Mouse (Mus musculus) midbrain, embryonic 10.5 days (tissue): ENCODE measurements around the gene B3gnt8. TPM values are rescaled to one million over a fixed set of nuclear protein-coding genes. Genes with fewer than 3 reads are reported as not detected.
A peak's percentile ranks its signal among the peaks of the same experiment; 100 is the strongest.

ENCODE experiments used
- DNase-seq: peaks from one replicate; pipeline ENCODE4 v3.0.0-alpha.2; 2017; ENCODE audit warnings: low spot score
- H3K27ac ChIP-seq: fragments of 300-500 bp; sonication (generic); replicated peaks from 2 replicates; pipeline ENCODE4 v1.5.1; 2016; ENCODE audit warnings: mild to moderate bottlenecking
- H3K27me3 ChIP-seq: fragments of 300-500 bp; sonication (generic); 2 replicates; pipeline ENCODE4 v1.6.1; 2016; ENCODE audit warnings: low read depth, mild to moderate bottlenecking; ENCODE audit not compliant: poor library complexity, severe bottlenecking
- H3K36me3 ChIP-seq: fragments of 300-500 bp; sonication (generic); 2 replicates; pipeline ENCODE4 v1.6.1; 2016; ENCODE audit warnings: mild to moderate bottlenecking, moderate library complexity
- H3K4me1 ChIP-seq: fragments of 300-500 bp; sonication (generic); 2 replicates; pipeline ENCODE4 v1.6.1; 2016
- H3K4me3 ChIP-seq: fragments of 300-500 bp; sonication (generic); 2 replicates; pipeline ENCODE4 v1.5.1; 2016; ENCODE audit warnings: mild to moderate bottlenecking, moderate library complexity
- H3K9me3 ChIP-seq: fragments of 300-500 bp; sonication (generic); replicated peaks from 2 replicates; pipeline ENCODE4 v1.6.1; 2016; ENCODE audit warnings: mild to moderate bottlenecking
- WGBS: fragments of 180-500 bp; shearing (Covaris S2); methylation state at CpG from one replicate; pipeline ENCODE4 v1.1.7; 2016; 5-methylcytosine and 5-hydroxymethylcytosine counted together
- polyA plus RNA-seq: library from polyadenylated mRNA; unstranded; fragments of >200 nt; fragmentation: Nextera tagmentation; extraction: Ambion mirVana; gene quantifications from 2 replicates; pipeline ENCODE4 v1.2.1, GENCODE M21; 2016

Gene B3gnt8
- polyA plus RNA-seq, 1 experiment from 2014 or later = 0.43 TPM

DNA sequence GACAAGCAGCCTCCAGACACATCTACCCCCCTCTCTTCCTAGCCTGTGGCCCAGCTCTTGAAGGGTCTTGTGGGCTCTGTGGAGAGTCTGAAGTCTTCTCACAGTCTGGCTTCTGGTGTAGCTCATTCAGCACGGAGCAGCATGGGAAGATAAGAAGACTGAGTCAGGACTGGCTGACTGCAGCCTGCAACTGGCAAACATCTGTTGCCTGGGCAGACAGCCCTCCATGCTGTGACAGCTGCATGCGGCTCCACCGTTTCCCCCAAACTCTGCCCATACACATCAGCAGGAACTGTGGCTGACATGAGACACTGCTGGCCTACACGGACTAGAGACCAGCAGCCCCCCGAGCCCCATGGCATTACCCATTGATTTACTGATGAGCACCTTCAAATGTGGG lies 1.6 kb upstream of the B3gnt8 start:
- 85% methylated on average over 5 of the region's 5 CpGs for WGBS
- Histone ChIP-seq H3K27ac (no peak overlapping the region), H3K27me3 (peaks cover 28% of the 10 kb centered on the region), H3K4me1 (peaks cover 20% of the 10 kb centered on the region), H3K36me3 (peaks cover 31% of the 10 kb centered on the region), H3K4me3 (no peak overlapping the region), H3K9me3 (no peaks in the 10 kb centered on the region)
- no peak for DNase-seq

DNA sequence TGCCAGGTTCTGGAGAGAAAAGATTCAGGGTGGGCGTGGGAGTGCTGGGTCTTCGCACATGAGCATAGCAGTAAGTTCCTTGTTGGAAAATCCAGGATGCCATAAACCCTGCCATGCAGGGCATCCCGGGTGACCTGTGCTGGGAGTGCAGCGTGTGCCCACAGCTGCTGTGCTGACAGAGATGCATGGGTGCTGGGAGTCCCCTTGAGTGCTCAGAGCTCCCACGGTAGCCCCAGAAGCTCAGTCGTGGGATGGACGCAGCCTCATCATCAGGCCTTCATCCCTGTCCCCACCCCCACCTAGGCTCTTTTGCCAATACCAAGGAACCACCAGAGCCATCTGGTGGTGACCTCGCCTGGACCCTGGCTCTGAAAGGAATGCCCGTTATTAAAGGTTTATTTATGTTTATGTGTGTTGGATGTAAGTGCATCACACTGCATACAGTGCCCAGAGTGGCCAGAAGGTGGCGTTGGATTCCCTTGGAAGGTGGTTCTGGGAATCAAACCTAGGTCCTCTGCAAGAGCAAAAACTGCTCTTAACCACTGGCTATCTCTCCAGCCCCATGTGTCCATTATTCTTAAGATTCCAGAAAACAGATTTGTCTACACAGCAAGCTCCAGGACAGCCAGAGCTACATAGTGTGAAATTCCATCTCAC lies 732 bp upstream of the B3gnt8 start:
- WGBS = 78% methylated on average over 10 of the region's 10 CpGs
- no peak overlapping the region for H3K27ac ChIP-seq
- peaks cover 16% of the 10 kb centered on the region for H3K4me1 ChIP-seq
- DNase-seq = no peak
- no peak overlapping the region for H3K4me3 ChIP-seq
- no peaks in the 10 kb centered on the region for H3K9me3 ChIP-seq
- H3K27me3 ChIP-seq = peaks cover 28% of the 10 kb centered on the region
- H3K36me3 ChIP-seq = peaks cover 40% of the 10 kb centered on the region

DNA sequence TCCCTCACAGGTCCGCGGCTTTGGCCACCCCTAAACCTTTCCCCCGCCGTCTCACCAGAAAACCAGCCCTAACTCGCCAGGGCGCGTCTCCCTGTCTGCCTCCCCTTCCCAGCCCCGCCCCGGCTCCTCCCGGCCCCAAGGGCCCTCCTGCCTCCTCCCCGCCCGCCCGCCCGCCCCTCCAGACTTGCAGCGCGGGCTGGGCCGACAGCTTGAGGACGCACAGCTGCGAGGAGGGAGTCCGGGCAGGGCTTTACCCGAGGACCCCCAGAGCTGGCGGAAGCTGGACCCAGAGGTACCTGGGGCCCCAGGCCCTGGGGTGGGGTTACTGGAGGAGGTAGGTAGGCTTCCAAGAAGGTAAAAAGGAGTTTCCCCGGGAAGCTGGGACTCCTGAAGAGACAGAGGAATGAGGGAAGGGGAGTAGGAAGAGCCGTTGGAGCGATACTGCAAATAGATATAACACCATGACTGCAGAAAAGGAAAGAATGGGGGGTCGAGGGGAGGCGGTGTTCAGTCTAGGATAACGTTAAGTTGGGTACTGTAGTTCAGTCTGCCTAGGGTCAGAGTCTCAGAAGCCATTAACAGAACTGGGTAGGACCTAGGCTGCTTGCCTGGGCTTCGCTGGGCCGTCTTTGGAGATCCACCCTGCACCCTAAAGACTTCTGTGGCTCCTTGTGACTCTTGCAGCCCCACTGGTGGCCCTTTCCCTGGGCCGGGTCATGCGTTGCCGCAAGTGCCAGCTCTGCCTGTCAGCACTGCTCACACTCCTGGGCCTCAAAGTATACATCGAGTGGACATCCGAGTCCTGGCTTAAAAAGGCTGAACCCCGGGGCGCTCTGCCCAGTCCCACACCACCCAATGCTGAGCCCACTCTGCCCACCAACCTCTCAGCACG lies 1.2 kb downstream of the B3gnt8 start:
- H3K9me3 ChIP-seq = no peaks in the 10 kb centered on the region
- peaks cover 28% of the 10 kb centered on the region for H3K27me3 ChIP-seq
- H3K4me1 ChIP-seq = peaks cover 16% of the 10 kb centered on the region
- H3K27ac ChIP-seq = peak overlapping the region; percentile 39; the same call in 1 of the 2 replicates
- peak; percentile 59 for DNase-seq
- 21% methylated on average over 34 of the region's 38 CpGs for WGBS
- peaks cover 48% of the 10 kb centered on the region for H3K36me3 ChIP-seq
- H3K4me3 ChIP-seq = peak overlapping the region; percentile 49

DNA sequence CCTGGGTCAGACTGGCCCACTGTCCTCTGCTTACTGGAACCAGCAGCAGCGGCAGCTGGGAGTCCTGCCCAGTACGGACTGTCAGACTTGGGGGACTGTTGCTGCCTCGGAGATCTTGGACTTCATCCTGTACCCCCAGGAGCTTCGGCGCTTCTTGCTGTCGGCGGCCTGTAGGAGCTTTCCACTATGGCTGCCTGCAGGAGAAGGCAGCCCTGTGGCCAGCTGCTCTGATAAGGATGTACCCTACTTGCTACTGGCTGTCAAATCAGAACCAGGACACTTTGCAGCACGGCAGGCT lies 1.8 kb downstream of the B3gnt8 start:
- DNase-seq = no peak
- Histone ChIP-seq H3K9me3 (no peaks in the 10 kb centered on the region), H3K27me3 (peaks cover 28% of the 10 kb centered on the region), H3K4me1 (peaks cover 16% of the 10 kb centered on the region), H3K27ac (no peak overlapping the region), H3K36me3 (peaks cover 54% of the 10 kb centered on the region), H3K4me3 (no peak overlapping the region)
- WGBS = 70% methylated on average over 8 of the region's 8 CpGs

DNA sequence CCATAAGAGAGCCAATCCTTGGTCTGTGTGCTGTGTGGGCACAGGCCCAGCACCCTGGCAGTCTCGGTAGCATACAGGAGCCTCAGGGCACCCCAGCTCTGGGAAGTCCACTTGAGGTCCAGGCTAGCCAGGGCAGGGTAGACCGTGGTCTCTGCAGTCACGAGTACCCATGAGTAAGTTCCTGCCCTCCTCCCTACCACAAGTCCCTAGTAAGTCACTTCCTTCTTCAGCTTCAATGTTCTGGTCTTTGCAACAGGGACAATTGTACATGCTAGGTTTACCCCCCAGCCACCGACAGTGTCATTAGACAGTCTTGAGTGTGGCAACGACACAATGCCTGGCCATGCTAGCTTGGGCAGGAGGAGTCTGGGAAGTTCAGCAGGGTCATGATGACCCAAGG lies 6.2 kb downstream of the B3gnt8 start:
- peaks cover 57% of the 10 kb centered on the region for H3K36me3 ChIP-seq
- H3K9me3 ChIP-seq = no peaks in the 10 kb centered on the region
- no peak overlapping the region for H3K4me3 ChIP-seq
- H3K27ac ChIP-seq = no peak overlapping the region
- peaks cover 5% of the 10 kb centered on the region for H3K4me1 ChIP-seq
- DNase-seq = no peak
- WGBS = 95% methylated on average over 5 of the region's 5 CpGs
- peaks cover 16% of the 10 kb centered on the region for H3K27me3 ChIP-seq

DNA sequence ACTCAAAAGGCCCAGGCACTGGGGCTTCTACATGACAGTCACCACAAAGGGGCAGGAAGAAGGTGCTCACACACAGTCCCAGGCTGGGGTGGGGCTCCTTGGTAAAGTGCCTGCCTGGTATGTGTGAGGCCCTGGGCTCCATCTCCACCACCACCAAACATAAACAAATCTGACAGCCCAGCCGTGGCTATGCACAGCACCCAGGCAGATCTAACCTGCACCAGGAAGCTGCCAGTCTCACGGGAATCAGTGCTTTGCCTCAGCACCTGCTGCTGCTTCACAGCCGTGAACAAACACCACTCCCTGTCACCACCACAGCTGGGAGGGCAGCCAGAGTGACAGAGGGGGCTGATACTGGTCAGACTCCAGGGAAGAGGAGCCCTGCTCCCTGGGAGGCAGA lies 9.9 kb downstream of the B3gnt8 start:
- no peak overlapping the region for H3K27ac ChIP-seq
- no peaks in the 10 kb centered on the region for H3K27me3 ChIP-seq
- WGBS = 67% methylated on average over 3 of the region's 3 CpGs
- DNase-seq = no peak
- H3K9me3 ChIP-seq = no peaks in the 10 kb centered on the region
- H3K36me3 ChIP-seq = peaks cover 46% of the 10 kb centered on the region
- H3K4me1 ChIP-seq = no peaks in the 10 kb centered on the region
- no peak overlapping the region for H3K4me3 ChIP-seq

DNA sequence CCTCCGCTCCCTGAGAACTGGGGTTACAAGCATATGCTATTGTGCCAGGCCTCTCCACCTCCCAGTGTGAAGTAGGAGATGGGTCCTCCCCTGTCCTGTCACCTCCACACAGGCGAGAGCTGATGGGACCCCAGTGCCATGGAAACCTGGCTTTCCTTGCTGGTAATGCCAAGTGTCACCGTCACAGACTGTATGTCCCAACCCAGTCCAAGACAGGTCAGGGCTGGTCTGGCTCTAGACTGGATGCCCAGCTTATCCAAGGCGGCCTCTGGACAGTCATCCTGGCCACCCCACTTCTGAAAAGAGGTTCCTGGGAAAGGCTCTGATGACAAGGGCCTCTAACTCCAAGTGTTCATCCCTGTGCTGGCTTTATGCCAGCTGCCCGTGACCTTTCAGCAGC lies 10.6 kb downstream of the B3gnt8 start:
- Histone ChIP-seq H3K27ac (no peak overlapping the region), H3K36me3 (peaks cover 40% of the 10 kb centered on the region), H3K4me3 (no peak overlapping the region), H3K9me3 (no peaks in the 10 kb centered on the region), H3K4me1 (no peaks in the 10 kb centered on the region), H3K27me3 (no peaks in the 10 kb centered on the region)
- no peak for DNase-seq
- WGBS = 93% methylated on average over 5 of the region's 5 CpGs

DNA sequence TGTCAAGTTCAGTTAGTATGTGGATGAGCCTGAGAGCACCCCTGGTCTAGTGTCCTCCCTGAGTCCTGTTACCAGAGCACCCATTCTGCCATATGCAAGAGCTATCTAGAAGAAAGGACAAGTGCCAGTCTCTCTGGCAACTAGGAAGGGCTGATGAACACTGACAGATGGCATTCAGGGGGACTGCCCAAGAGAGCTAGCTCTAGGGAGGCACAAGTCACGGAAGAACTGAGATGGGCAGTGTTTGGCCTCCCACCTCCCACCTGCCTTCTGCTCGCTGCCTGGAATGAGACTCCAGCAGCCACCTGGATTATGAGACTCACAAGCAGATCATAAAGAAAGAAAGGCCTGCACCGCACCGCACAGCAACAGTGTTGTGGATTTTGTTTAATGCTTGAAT lies 13.3 kb downstream of the B3gnt8 start:
- DNase-seq = no peak
- no peaks in the 10 kb centered on the region for H3K9me3 ChIP-seq
- H3K27ac ChIP-seq = no peak overlapping the region
- H3K36me3 ChIP-seq = peaks cover 32% of the 10 kb centered on the region
- no peak overlapping the region for H3K4me3 ChIP-seq
- H3K27me3 ChIP-seq = no peaks in the 10 kb centered on the region
- 93% methylated on average over 4 of the region's 4 CpGs for WGBS
- no peaks in the 10 kb centered on the region for H3K4me1 ChIP-seq

DNA sequence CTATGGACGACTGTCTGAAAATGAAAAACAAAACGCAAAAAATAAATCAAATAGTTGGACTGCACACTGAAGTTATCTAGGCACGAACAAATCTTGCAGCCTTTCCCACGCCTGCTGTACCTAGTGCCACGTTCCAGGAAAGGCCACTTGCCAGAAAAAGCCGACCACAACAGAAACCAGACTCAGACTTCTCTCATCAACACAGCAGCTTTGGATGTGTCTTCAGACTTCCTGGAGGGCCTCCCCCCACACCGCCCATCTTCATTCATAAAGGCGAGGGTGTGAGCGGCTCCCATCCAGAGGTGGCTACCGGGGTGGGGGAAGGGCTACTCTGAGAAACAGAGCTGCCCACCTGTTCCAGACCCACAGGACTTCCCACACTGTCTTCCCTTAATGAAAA lies 17.7 kb downstream of the B3gnt8 start:
- DNase-seq = no peak
- no peaks in the 10 kb centered on the region for H3K27me3 ChIP-seq
- 86% methylated on average over 10 of the region's 10 CpGs for WGBS
- H3K9me3 ChIP-seq = no peaks in the 10 kb centered on the region
- H3K4me1 ChIP-seq = peaks cover 4% of the 10 kb centered on the region
- no peak overlapping the region for H3K27ac ChIP-seq
- peaks cover 5% of the 10 kb centered on the region for H3K36me3 ChIP-seq
- no peak overlapping the region for H3K4me3 ChIP-seq

DNA sequence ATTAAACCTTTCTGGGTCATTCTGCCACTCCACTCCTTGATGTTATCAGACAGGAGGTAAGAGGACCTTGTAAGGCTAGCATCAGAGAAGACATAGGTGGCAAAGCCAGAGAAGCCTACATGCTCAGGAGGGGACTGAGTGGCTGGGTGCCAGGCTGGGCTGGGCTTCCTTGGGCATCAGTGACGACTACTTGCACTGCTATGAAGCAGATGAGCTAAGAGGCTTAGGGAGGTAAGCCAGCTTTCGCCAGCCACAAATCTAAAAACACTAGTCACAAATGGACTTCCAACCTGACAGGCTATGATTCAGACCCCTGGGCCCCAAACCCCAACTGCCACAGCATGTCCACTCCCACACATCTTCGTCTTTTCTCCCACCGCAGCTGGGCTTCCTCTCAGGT lies 18.2 kb downstream of the B3gnt8 start:
- no peak overlapping the region for H3K4me3 ChIP-seq
- no peak overlapping the region for H3K27ac ChIP-seq
- H3K9me3 ChIP-seq = no peaks in the 10 kb centered on the region
- H3K36me3 ChIP-seq = peaks cover 5% of the 10 kb centered on the region
- H3K4me1 ChIP-seq = peaks cover 8% of the 10 kb centered on the region
- no peaks in the 10 kb centered on the region for H3K27me3 ChIP-seq
- WGBS = 81% methylated on average over 4 of the region's 4 CpGs
- no peak for DNase-seq

DNA sequence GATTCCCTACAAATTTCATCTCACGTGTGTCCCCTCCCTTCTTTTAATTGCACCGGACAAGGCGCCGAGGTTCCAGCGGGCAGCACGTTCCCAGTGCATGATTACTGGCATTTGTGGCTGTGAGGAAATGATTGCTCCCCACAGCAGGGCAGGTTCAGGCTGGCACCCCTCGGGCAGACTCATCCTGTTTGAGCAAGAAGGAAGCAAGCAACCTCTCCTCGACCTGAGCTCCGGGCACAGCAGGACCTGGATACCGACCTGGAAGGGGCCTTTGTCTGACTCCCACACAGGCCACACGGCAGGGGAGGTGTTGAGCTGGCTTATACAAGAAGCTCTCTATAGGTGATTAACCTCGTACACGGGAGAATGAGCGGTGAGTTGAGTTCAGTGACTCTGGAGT lies 18.6 kb downstream of the B3gnt8 start:
- H3K36me3 ChIP-seq = peaks cover 5% of the 10 kb centered on the region
- no peak overlapping the region for H3K4me3 ChIP-seq
- no peaks in the 10 kb centered on the region for H3K9me3 ChIP-seq
- H3K27ac ChIP-seq = no peak overlapping the region
- DNase-seq = no peak
- peaks cover 8% of the 10 kb centered on the region for H3K4me1 ChIP-seq
- WGBS = 45% methylated on average over 14 of the region's 14 CpGs
- H3K27me3 ChIP-seq = no peaks in the 10 kb centered on the region

DNA sequence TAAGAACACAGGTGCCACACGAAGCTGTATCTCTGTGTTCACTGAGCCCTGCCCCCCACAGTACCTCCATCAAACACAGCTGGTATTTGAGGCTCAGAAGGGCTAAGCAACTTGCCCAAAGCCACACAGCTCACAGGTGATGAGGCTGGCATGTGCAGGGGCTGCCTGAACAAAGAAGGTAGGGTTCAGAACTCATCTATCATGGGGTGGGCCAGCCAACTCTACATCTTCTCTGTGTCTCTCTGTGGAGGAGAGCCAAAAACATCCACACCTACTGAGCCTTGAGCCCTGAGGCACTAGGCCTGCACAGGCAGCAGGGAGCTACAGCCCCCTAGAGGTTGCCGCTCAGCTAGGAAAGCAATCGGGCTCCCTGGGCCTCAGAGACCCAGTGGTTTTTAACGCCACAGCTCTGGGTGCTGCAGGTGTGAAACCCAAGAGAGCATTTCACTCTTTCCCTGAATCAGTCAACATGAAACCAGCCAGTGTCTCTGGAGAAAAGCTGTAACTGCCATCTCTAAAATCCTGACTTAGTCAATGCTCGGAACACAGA lies 21.2 kb downstream of the B3gnt8 start:
- H3K4me3 ChIP-seq = no peak overlapping the region
- no peak overlapping the region for H3K27ac ChIP-seq
- 60% methylated on average over 5 of the region's 5 CpGs for WGBS
- H3K27me3 ChIP-seq = no peaks in the 10 kb centered on the region
- no peak for DNase-seq
- no peaks in the 10 kb centered on the region for H3K9me3 ChIP-seq
- peaks cover 8% of the 10 kb centered on the region for H3K4me1 ChIP-seq
- no peaks in the 10 kb centered on the region for H3K36me3 ChIP-seq

DNA sequence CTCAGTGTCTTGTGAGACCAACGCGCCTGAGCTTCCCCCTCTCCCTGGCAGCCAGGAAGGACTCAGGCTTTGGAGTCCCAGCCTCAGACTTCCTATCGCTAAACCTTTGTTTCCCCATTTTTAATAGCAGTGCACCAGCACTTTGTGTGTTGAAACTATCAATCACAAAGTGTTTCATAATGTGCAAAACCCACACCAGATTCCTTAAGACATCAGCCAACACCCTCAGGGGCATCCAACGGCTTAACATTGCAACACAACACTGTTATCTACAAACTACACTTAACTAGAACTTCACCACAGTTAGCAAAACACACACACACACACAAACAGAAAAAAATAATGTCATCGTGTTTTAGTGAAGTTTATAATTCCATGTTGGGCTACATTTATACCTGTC lies 23.4 kb downstream of the B3gnt8 start:
- WGBS = 85% methylated on average over 5 of the region's 5 CpGs
- no peak overlapping the region for H3K4me3 ChIP-seq
- no peaks in the 10 kb centered on the region for H3K27me3 ChIP-seq
- no peak overlapping the region for H3K27ac ChIP-seq
- H3K9me3 ChIP-seq = no peaks in the 10 kb centered on the region
- no peak for DNase-seq
- no peaks in the 10 kb centered on the region for H3K36me3 ChIP-seq
- H3K4me1 ChIP-seq = peaks cover 8% of the 10 kb centered on the region
